Mouse (Mus musculus): ENCODE data around the gene Syngr3. TPM values are rescaled to one million over a fixed set of nuclear protein-coding genes. Genes with fewer than 3 reads are reported as not detected.

Gene Syngr3
- total and polyA plus RNA-seq, 3 experiments = 0.15 to 0.68 TPM; not detected in 1

- H3K9ac ChIP-seq (ENCODE audit: control insufficient read depth, low read depth, low read length, poor library complexity, severe bottlenecking) = peak overlapping the region; percentile 57
- H3K27ac ChIP-seq (ENCODE audit: control insufficient read depth, low read depth, low read length) = peak overlapping the region; percentile 71
Measured at GRCm38 (mm10) chr17:24687599-24687998, 2.2 kb downstream of the Syngr3 start.

DNA sequence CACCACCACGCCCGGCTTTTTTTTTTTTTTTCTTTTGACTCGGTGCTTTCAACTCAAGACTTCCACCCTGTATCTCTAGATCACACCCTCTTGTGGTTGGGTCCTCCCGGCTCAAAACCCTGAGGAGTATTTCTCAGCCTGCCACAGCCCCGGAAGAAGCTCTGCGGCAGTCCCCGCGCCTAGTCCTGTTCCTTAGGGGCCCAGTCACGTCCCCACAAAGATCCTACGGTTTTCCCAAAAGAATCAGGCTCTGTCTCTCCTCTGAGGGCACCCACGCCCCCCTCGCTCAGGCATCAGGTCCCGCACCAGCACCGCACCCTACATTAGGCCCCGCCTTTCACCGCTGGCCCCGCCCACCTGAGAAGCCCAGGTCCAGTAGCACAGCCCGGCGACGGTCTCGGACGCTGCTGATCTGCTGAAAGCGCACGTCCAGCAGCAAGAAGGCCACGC is 2.6 kb downstream of the Syngr3 start:
- peak; percentile 88 for DNase-seq (ENCODE audit: low read depth, low spot score)
- peak overlapping the region; percentile 61 to 64 for H3K4me3 ChIP-seq (ENCODE audit: control insufficient read depth in 1 of 2, insufficient read depth in 1 of 2, low read depth in 2 of 2, low read length in 2 of 2)
- no peaks in the 10 kb centered on the region for H3K79me2 ChIP-seq (ENCODE audit: control insufficient read depth, insufficient read depth, low read length, poor library complexity)
- H3K27me3 ChIP-seq (ENCODE audit: control insufficient read depth in 1 of 2, insufficient read depth in 2 of 2, low read length in 2 of 2) = no peaks in the 10 kb centered on the region
- peak overlapping the region; percentile 57 for H3K9ac ChIP-seq (ENCODE audit: control insufficient read depth, low read depth, low read length, poor library complexity, severe bottlenecking)
- peaks cover 0 to 12% of the 10 kb centered on the region in 2 experiments; a peak in 3 of 4 replicates for H3K4me1 ChIP-seq (ENCODE audit: control insufficient read depth in 1 of 2, insufficient read depth in 2 of 2, low read length in 2 of 2)
- peaks cover 0 to 3% of the 10 kb centered on the region in 2 experiments; a peak in 1 of 4 replicates for H3K36me3 ChIP-seq (ENCODE audit: control insufficient read depth in 1 of 2, insufficient read depth in 2 of 2, low read length in 2 of 2)
- H3K27ac ChIP-seq (ENCODE audit: control insufficient read depth, low read depth, low read length) = peak overlapping the region; percentile 71
- no peaks in the 10 kb centered on the region for H3K9me3 ChIP-seq (replicated peaks; ENCODE audit: insufficient read depth, low read length)
- TF ChIP-seq SIN3A (IDR thresholded peaks at IDR 0.05; ENCODE audit: low read length) (peak; percentile 56), TBP (IDR thresholded peaks at IDR 0.05; ENCODE audit: low read depth, low read length) (peak; percentile 43; the same call in 1 of the 2 replicates), MYC (IDR thresholded peaks at IDR 0.05; ENCODE audit: low read depth, low read length) (no peak), MAX (IDR thresholded peaks at IDR 0.05; ENCODE audit: low read length) (no peak), POLR2AphosphoS5 (IDR thresholded peaks at IDR 0.05; ENCODE audit: borderline replicate concordance, low read depth, low read length) (no peak), USF2 (IDR thresholded peaks at IDR 0.05; ENCODE audit: borderline replicate concordance in 1 of 2, insufficient read depth in 1 of 2, low read depth in 1 of 2, low read length in 2 of 2) (no peak), ZKSCAN1 (IDR thresholded peaks at IDR 0.05; ENCODE audit: low read depth, low read length) (no peak), SMC3 (IDR thresholded peaks at IDR 0.05; ENCODE audit: low read depth, low read length) (no peak), CHD1 (IDR thresholded peaks at IDR 0.05; ENCODE audit: low read depth, low read length) (no peak), TAL1 (IDR thresholded peaks at IDR 0.05; ENCODE audit: low read length) (no peak), POLR2A (IDR thresholded peaks at IDR 0.05; ENCODE audit: control insufficient read depth in 1 of 2, insufficient read depth in 1 of 2, low read depth in 1 of 2, low read length in 2 of 2, poor library complexity in 1 of 2) (peak in 1 of 2 experiments; percentile 43; a peak in 1 of 4 replicates), HCFC1 (IDR thresholded peaks at IDR 0.05; ENCODE audit: low read depth, low read length) (no peak), RAD21 (IDR thresholded peaks at IDR 0.05; ENCODE audit: low read depth, low read length) (no peak), EP300 (IDR thresholded peaks at IDR 0.05; ENCODE audit: low read depth in 1 of 2, low read length in 2 of 2) (no peak; a peak in 1 of 4 replicates), MXI1 (IDR thresholded peaks at IDR 0.05; ENCODE audit: low read depth, low read length) (peak; percentile 49; the same call in 1 of the 2 replicates), POLR2AphosphoS2 (IDR thresholded peaks at IDR 0.05; ENCODE audit: low read length) (no peak), RCOR1 (IDR thresholded peaks at IDR 0.05; ENCODE audit: low read depth, low read length) (no peak), USF1 (IDR thresholded peaks at IDR 0.05; ENCODE audit: low read depth, low read length) (0 out of 2 replicates have a peak, but pooled peaks have one; percentile 3), MYB (IDR thresholded peaks at IDR 0.05; ENCODE audit: low read depth, low read length) (no peak), NELFE (IDR thresholded peaks at IDR 0.05; ENCODE audit: low read depth, low read length) (peak; percentile 26; the same call in 1 of the 2 replicates), ZNF384 (IDR thresholded peaks at IDR 0.05; ENCODE audit: low read depth, low read length) (peak; percentile 90), MEF2A (IDR thresholded peaks at IDR 0.05; ENCODE audit: extremely low read depth, insufficient replicate concordance, low read depth, low read length, poor library complexity, severe bottlenecking) (no peak), GABPA (IDR thresholded peaks at IDR 0.05; ENCODE audit: low read depth, low read length) (no peak), CHD2 (IDR thresholded peaks at IDR 0.05; ENCODE audit: low read length) (no peak), ZC3H11A (IDR thresholded peaks at IDR 0.05; ENCODE audit: low read depth, low read length) (no peak), E2F4 (IDR thresholded peaks at IDR 0.05; ENCODE audit: borderline replicate concordance, low read depth, low read length) (no peak), BHLHE40 (IDR thresholded peaks at IDR 0.05; ENCODE audit: borderline replicate concordance, low read depth, low read length) (no peak)

More at GRCm38 (mm10) chr17:24687599-24687998, 2.2 kb downstream of the Syngr3 start:
- Histone ChIP-seq H3K79me2 (ENCODE audit: control insufficient read depth, insufficient read depth, low read length, poor library complexity) (no peaks in the 10 kb centered on the region), H3K9me3 (replicated peaks; ENCODE audit: insufficient read depth, low read length) (no peaks in the 10 kb centered on the region), H3K4me3 (ENCODE audit: control insufficient read depth in 1 of 2, insufficient read depth in 1 of 2, low read depth in 2 of 2, low read length in 2 of 2) (peak overlapping the region; percentile 61 to 64), H3K4me1 (ENCODE audit: control insufficient read depth in 1 of 2, insufficient read depth in 2 of 2, low read length in 2 of 2) (peaks cover 0 to 12% of the 10 kb centered on the region in 2 experiments; a peak in 3 of 4 replicates), H3K27me3 (ENCODE audit: control insufficient read depth in 1 of 2, insufficient read depth in 2 of 2, low read length in 2 of 2) (no peaks in the 10 kb centered on the region), H3K36me3 (ENCODE audit: control insufficient read depth in 1 of 2, insufficient read depth in 2 of 2, low read length in 2 of 2) (peaks cover 0 to 3% of the 10 kb centered on the region in 2 experiments; a peak in 1 of 4 replicates)
- DNase-seq (ENCODE audit: low read depth, low spot score) = no peak
- TF ChIP-seq MYB (IDR thresholded peaks at IDR 0.05; ENCODE audit: low read depth, low read length) (no peak), ZC3H11A (IDR thresholded peaks at IDR 0.05; ENCODE audit: low read depth, low read length) (no peak), MAX (IDR thresholded peaks at IDR 0.05; ENCODE audit: low read length) (no peak), ZNF384 (IDR thresholded peaks at IDR 0.05; ENCODE audit: low read depth, low read length) (no peak), GABPA (IDR thresholded peaks at IDR 0.05; ENCODE audit: low read depth, low read length) (no peak), NELFE (IDR thresholded peaks at IDR 0.05; ENCODE audit: low read depth, low read length) (no peak), MAFK (IDR thresholded peaks at IDR 0.05; ENCODE audit: borderline replicate concordance, low read depth, low read length) (no peak), POLR2A (IDR thresholded peaks at IDR 0.05; ENCODE audit: control insufficient read depth in 1 of 2, insufficient read depth in 1 of 2, low read depth in 1 of 2, low read length in 2 of 2, poor library complexity in 1 of 2) (no peak), MEF2A (IDR thresholded peaks at IDR 0.05; ENCODE audit: extremely low read depth, insufficient replicate concordance, low read depth, low read length, poor library complexity, severe bottlenecking) (no peak), TBP (IDR thresholded peaks at IDR 0.05; ENCODE audit: low read depth, low read length) (no peak), UBTF (IDR thresholded peaks at IDR 0.05; ENCODE audit: borderline replicate concordance, insufficient read depth, low read depth, low read length) (no peak), RAD21 (IDR thresholded peaks at IDR 0.05; ENCODE audit: low read depth, low read length) (no peak)
